Mouse (Mus musculus): Measurements from ENCODE around the gene Abraxas2. TPM values are rescaled to one million over a fixed set of nuclear protein-coding genes. Genes with fewer than 3 reads are reported as not detected.

The Abraxas2 gene
- polyA plus RNA-seq (2015; fragmentation: Nextera tagmentation; extraction: Ambion mirVana), result 38.1 and 43.5 TPM in 2 replicates

GRCm38 (mm10) chr7:132859042-132859958 is at the start of gene Abraxas2:
Gene Abraxas2, plus strand, starts transcription at chr7:132859225.
- peak within 1 kb of the TSS; percentile 63 for H3K27ac ChIP-seq (ENCODE audit: low read length)
- peak; percentile 98 for ATAC-seq

DNA sequence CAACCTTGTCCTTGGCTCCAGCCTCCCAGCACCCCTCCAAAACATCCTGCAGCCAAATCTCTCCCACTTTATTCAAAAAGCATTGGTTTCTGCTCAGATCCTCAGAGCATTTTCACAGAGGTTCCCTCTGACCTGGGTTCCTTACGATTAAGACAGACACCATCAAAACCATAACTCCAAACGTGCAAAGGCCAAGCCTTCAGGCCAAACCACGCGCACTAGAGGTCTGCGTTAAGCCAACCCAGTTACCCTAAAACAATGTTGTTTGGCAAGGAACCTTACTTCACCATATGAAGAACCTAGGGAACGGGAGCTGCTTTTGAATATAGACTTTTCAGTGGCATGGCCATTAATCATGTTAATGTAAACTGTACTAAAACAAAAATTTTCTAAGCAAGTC is 49.3 kb upstream of the Abraxas2 start:
- ATAC-seq, result no peak

More at GRCm38 (mm10) chr7:132859042-132859958, at the start of gene Abraxas2:
- under 1% methylated on average over 53 of the region's 53 CpGs for WGBS
- no peaks in the 10 kb centered on the region for H3K9me3 ChIP-seq (ENCODE audit: control insufficient read depth, low read length)
- H3K4me3 ChIP-seq (replicated peaks; ENCODE audit: low read length), result peak within 1 kb of the TSS; percentile 70
- peak within 1 kb of the TSS; percentile 83 for H3K4me2 ChIP-seq (ENCODE audit: low read length)
- peaks cover 14% of the 10 kb centered on the region for H3K4me1 ChIP-seq (replicated peaks; ENCODE audit: control insufficient read depth, insufficient read depth, low read length)
- no peaks in the 10 kb centered on the region for H3K27me3 ChIP-seq (replicated peaks; ENCODE audit: control insufficient read depth, insufficient read depth, low read length)
- peak within 1 kb of the TSS; percentile 82 for H3K9ac ChIP-seq (replicated peaks; ENCODE audit: low read depth, low read length)
- H3K36me3 ChIP-seq (ENCODE audit: control insufficient read depth, insufficient read depth), result no peaks in the 10 kb centered on the region

DNA sequence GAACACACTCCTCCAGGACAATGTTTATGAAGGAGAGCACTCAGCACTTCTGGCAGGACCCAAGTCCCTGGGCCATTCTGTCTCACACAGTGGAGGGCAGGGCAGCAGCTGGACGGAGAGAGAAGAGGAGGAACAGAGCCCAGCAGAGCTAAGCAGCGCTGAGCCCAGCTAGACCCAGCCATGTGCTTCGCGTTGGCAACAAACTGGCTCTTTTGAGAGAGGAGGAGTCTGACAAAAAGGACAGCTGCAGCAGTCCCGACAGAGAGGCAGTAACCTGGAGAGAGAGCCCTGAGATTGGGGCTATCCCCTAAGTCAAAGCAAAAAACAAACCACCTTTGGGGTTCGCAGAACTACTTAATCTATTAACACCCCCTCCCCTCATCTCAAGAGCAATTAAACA is 48.7 kb upstream of the Abraxas2 start:
- WGBS, result 12% methylated on average over 6 of the region's 6 CpGs
- ATAC-seq, result peak; percentile 34
- Histone ChIP-seq H3K4me3 (replicated peaks; ENCODE audit: low read length) (no peak overlapping the region), H3K9me3 (ENCODE audit: control insufficient read depth, low read length) (no peaks in the 10 kb centered on the region), H3K27ac (ENCODE audit: low read length) (peak overlapping the region; percentile 71), H3K4me1 (replicated peaks; ENCODE audit: control insufficient read depth, insufficient read depth, low read length) (peaks cover 74% of the 10 kb centered on the region), H3K36me3 (ENCODE audit: control insufficient read depth, insufficient read depth) (no peaks in the 10 kb centered on the region), H3K27me3 (replicated peaks; ENCODE audit: control insufficient read depth, insufficient read depth, low read length) (no peaks in the 10 kb centered on the region), H3K4me2 (ENCODE audit: low read length) (peak overlapping the region; percentile 29), H3K9ac (replicated peaks; ENCODE audit: low read depth, low read length) (peak overlapping the region; percentile 24; the same call in 1 of the 2 replicates)

More for the DNA sequence above, 49.3 kb upstream of the Abraxas2 start:
- peak overlapping the region; percentile 40 for H3K4me2 ChIP-seq (ENCODE audit: low read length)
- H3K36me3 ChIP-seq (ENCODE audit: control insufficient read depth, insufficient read depth), result no peaks in the 10 kb centered on the region
- peak overlapping the region; percentile 71 for H3K27ac ChIP-seq (ENCODE audit: low read length)
- H3K9ac ChIP-seq (replicated peaks; ENCODE audit: low read depth, low read length), result 0 out of 2 replicates have a peak overlapping the region, but pooled peaks have one; percentile 5
- 15% methylated on average over 6 of the region's 6 CpGs for WGBS
- H3K4me1 ChIP-seq (replicated peaks; ENCODE audit: control insufficient read depth, insufficient read depth, low read length), result peaks cover 74% of the 10 kb centered on the region
- no peak overlapping the region for H3K4me3 ChIP-seq (replicated peaks; ENCODE audit: low read length)
- no peaks in the 10 kb centered on the region for H3K27me3 ChIP-seq (replicated peaks; ENCODE audit: control insufficient read depth, insufficient read depth, low read length)
- no peaks in the 10 kb centered on the region for H3K9me3 ChIP-seq (ENCODE audit: control insufficient read depth, low read length)

DNA sequence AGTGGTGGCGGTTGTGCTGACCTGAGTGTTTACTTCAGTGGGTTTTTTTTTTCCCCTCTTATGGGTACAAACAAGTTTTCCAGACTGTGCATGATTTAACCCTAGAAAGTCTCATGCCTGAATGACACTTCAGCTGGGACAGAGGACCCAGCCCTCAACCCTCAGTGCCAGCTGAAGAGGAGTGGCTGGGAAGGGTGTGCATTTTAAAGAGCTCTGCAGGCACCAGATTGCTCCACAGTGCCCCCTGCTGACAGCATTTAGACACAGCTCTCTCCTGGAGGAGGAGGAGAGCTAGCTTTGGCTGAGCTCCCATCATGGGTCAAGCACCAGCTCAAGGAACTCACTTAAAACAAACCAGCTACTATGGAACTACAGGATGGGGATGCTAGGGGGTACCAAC is 48.1 kb upstream of the Abraxas2 start:
- WGBS, result 23% methylated on average over 1 of the region's 1 CpGs
- no peak overlapping the region for H3K9ac ChIP-seq (replicated peaks; ENCODE audit: low read depth, low read length)
- H3K9me3 ChIP-seq (ENCODE audit: control insufficient read depth, low read length), result no peaks in the 10 kb centered on the region
- peak overlapping the region; percentile 71 for H3K27ac ChIP-seq (ENCODE audit: low read length)
- H3K4me2 ChIP-seq (ENCODE audit: low read length), result peak overlapping the region; percentile 85
- H3K4me1 ChIP-seq (replicated peaks; ENCODE audit: control insufficient read depth, insufficient read depth, low read length), result peaks cover 69% of the 10 kb centered on the region
- H3K36me3 ChIP-seq (ENCODE audit: control insufficient read depth, insufficient read depth), result no peaks in the 10 kb centered on the region
- no peak overlapping the region; the same call in 1 of the 2 replicates for H3K4me3 ChIP-seq (replicated peaks; ENCODE audit: low read length)
- ATAC-seq, result peak; percentile 24
- H3K27me3 ChIP-seq (replicated peaks; ENCODE audit: control insufficient read depth, insufficient read depth, low read length), result no peaks in the 10 kb centered on the region

DNA sequence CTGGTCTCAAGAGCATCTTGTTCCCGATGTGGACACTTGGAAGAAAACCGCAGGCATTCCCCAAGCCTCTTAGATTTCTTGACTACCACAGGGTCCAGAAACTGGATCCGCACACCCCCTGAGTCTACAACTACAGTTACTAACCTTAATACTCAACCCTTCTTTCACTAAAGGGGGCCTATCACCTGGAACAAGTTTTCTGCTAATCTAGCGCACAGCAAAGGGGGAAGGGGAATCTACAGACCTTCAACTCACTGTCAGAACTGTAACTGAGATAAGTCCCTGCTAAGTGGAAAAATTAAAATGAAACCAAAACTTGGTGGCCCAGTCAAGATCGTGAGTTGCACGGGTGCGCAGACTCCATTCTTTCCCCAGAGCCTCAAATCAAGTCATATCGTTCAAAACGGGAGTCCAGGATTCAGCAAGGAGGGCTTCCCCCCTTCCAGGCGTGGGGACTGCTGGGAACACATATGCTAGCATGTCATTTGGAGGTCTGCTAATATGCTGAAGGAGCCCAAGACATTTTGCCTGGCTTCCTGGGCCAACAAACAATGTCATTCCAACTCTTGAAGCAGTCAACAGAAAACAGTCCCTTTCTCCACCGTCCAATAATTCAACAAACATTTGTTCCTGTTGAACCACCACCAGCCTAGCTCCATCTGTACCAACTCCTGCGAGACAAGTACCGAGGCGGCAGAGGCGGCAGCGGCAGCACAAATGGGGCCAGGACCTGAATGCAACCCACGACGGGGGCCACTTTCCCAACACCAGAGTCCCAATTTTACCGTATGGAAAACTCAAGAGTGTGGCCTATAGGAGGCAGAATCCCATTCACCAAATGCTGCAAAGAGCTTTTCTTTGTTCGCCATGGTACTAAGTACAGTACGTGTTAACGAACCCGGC is 47.1 kb upstream of the Abraxas2 start:
- ATAC-seq, result no peak
- peaks cover 58% of the 10 kb centered on the region for H3K4me1 ChIP-seq (replicated peaks; ENCODE audit: control insufficient read depth, insufficient read depth, low read length)

DNA sequence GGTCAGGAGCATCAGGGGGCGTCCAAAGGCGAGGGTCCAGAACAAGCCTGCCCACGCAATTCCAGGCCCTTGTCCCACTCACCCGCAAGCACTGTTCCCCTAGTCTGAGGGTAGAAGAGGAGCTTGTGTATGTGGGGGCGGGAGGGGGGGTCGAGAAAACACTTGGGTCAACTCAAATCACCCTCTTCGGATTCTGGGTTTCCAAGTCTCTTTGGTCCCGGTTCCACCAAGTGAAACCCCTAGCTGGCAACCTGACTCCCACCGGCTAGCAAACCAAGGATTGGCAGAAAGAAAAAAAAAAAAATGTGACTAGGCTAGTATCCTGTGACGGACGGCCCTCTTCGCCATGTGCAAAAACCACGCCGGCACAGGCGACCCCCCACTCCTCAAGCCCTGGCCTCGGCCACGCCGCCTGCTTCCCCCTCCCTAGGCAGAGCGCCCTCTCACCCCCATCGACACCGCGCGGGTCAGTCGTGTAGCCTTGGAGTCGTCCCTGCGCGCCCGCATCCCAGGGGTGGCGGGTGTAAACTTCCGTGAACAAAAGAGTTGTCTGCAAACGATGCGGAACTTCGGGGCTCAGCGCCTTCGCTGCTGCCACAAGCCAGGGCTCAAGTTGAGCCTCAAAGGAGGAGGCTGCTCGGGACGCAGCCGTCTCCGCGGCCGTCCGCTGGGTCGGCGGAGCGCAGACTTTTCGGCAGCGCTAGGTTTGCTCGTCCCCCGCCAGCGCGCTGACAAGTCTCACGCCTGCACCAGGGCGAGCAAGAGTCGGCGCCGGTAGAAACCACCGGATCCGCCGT is 46.2 kb upstream of the Abraxas2 start:
- Histone ChIP-seq H3K27ac (ENCODE audit: low read length) (peak overlapping the region; percentile 90), H3K36me3 (ENCODE audit: control insufficient read depth, insufficient read depth) (no peaks in the 10 kb centered on the region), H3K9ac (replicated peaks; ENCODE audit: low read depth, low read length) (peak overlapping the region; percentile 90), H3K4me2 (ENCODE audit: low read length) (peak overlapping the region; percentile 85), H3K9me3 (ENCODE audit: control insufficient read depth, low read length) (no peaks in the 10 kb centered on the region), H3K4me1 (replicated peaks; ENCODE audit: control insufficient read depth, insufficient read depth, low read length) (peaks cover 49% of the 10 kb centered on the region), H3K27me3 (replicated peaks; ENCODE audit: control insufficient read depth, insufficient read depth, low read length) (no peaks in the 10 kb centered on the region), H3K4me3 (replicated peaks; ENCODE audit: low read length) (peak overlapping the region; percentile 82)
- ATAC-seq, result peak; percentile 18
- under 1% methylated on average over 59 of the region's 59 CpGs for WGBS

More for the DNA sequence above, 47.1 kb upstream of the Abraxas2 start:
- WGBS, result 9% methylated on average over 23 of the region's 23 CpGs
- no peaks in the 10 kb centered on the region for H3K9me3 ChIP-seq (ENCODE audit: control insufficient read depth, low read length)
- H3K9ac ChIP-seq (replicated peaks; ENCODE audit: low read depth, low read length), result peak overlapping the region; percentile 90
- H3K4me2 ChIP-seq (ENCODE audit: low read length), result peak overlapping the region; percentile 85
- no peaks in the 10 kb centered on the region for H3K27me3 ChIP-seq (replicated peaks; ENCODE audit: control insufficient read depth, insufficient read depth, low read length)
- no peaks in the 10 kb centered on the region for H3K36me3 ChIP-seq (ENCODE audit: control insufficient read depth, insufficient read depth)
- H3K27ac ChIP-seq (ENCODE audit: low read length), result peak overlapping the region; percentile 90
- peak overlapping the region; percentile 82 for H3K4me3 ChIP-seq (replicated peaks; ENCODE audit: low read length)

- Histone ChIP-seq H3K9ac (replicated peaks; ENCODE audit: low read depth, low read length) (peak within 1 kb of the TSS; percentile 90), H3K36me3 (ENCODE audit: control insufficient read depth, insufficient read depth) (no peaks in the 10 kb centered on the region), H3K27ac (ENCODE audit: low read length) (peak within 1 kb of the TSS; percentile 90), H3K4me2 (ENCODE audit: low read length) (peak within 1 kb of the TSS; percentile 85), H3K27me3 (replicated peaks; ENCODE audit: control insufficient read depth, insufficient read depth, low read length) (no peaks in the 10 kb centered on the region), H3K9me3 (ENCODE audit: control insufficient read depth, low read length) (no peaks in the 10 kb centered on the region), H3K4me3 (replicated peaks; ENCODE audit: low read length) (peak within 1 kb of the TSS; percentile 82), H3K4me1 (replicated peaks; ENCODE audit: control insufficient read depth, insufficient read depth, low read length) (peaks cover 42% of the 10 kb centered on the region)
- ATAC-seq, result peak; percentile 49
- WGBS, result under 1% methylated on average over 83 of the region's 85 CpGs
These were observed 45.5 kb upstream of the Abraxas2 start, which contains the start of gene Fam53b for GRCm38 (mm10) chr7:132813416-132814088. Gene Fam53b, minus strand, starts transcription at chr7:132813886.

- Histone ChIP-seq H3K4me1 (replicated peaks; ENCODE audit: control insufficient read depth, insufficient read depth, low read length) (peaks cover 37% of the 10 kb centered on the region), H3K36me3 (ENCODE audit: control insufficient read depth, insufficient read depth) (no peaks in the 10 kb centered on the region), H3K4me3 (replicated peaks; ENCODE audit: low read length) (peak overlapping the region; percentile 82), H3K9me3 (ENCODE audit: control insufficient read depth, low read length) (no peaks in the 10 kb centered on the region), H3K4me2 (ENCODE audit: low read length) (peak overlapping the region; percentile 85), H3K27me3 (replicated peaks; ENCODE audit: control insufficient read depth, insufficient read depth, low read length) (no peaks in the 10 kb centered on the region), H3K27ac (ENCODE audit: low read length) (peak overlapping the region; percentile 90), H3K9ac (replicated peaks; ENCODE audit: low read depth, low read length) (peak overlapping the region; percentile 90)
- ATAC-seq, result no peak
- 2% methylated on average over 7 of the region's 7 CpGs for WGBS
These were observed 45.0 kb upstream of the Abraxas2 start for GRCm38 (mm10) chr7:132814089-132814450.

Data from forebrain, embryonic 16.5 days (tissue).